Mouse (Mus musculus): ENCODE measurements at regions not wholly inside any gene's neighbourhood (a gene's known extent, or its start where the extent isn't known, plus 50 kb on each side); places are given as distances from the start of the nearest gene placed in this dataset.

DNA sequence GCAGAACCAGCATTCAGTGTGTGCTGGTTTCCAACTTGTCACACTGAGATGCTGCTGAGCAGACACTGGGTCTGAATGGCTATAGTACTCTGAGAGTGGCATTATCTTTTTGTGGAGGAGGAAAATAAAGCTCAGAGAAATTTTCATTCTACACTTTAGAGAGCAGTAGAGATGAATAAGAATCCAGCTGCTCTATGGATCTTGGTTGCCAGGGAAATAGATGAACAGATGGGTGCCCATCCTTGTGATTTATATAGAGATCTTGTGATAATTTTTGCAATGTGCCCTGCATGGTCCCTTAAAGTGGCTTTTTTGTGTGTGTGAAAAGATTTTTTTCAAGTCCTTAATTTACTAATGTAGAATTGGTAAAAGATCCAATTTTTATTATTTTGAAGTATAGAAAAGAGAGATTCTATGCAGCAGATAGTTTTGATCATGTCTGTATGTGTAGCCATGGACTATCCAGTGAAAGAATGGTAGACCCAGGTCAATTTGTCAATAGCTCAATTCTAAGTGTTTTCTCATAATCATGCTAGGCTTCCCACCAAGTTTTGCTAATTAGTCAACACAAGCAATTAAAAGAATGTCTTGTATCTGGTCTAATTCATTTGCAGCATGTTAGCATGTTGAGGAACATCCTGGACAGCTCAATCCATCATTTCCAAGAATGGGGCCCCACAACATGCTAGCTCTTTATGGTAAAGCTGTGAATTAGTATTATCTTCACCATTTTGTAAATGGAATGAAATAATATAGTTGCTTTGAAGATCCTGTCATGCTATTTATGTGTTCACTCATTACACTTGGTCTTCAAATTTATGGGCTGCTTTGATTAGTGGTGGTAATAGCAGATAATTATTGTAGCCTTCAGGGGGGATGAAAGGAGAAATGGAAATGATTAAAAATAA, 184.7 kb downstream of the Snx13 start:
- no peak for DNase-seq

DNA sequence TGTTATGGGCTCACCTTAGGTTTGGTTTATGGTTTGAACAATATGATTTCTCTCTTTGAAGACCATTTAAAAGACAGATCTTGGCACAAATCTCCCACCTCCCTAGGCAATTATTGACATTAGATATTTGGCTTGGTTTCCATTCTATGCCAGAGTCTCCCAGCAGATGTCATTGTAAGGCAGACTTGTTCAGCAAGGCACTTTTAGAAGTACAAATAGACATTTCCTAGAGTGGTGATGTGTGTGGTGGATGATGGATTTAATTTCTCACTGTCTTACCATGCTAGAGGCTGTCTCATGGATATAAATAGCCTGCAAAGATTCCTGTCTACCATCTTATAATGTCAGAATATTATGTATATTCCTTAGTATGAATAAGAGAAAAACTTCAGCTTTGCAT, 173.4 kb downstream of the Snx13 start:
- no peak for DNase-seq

DNA sequence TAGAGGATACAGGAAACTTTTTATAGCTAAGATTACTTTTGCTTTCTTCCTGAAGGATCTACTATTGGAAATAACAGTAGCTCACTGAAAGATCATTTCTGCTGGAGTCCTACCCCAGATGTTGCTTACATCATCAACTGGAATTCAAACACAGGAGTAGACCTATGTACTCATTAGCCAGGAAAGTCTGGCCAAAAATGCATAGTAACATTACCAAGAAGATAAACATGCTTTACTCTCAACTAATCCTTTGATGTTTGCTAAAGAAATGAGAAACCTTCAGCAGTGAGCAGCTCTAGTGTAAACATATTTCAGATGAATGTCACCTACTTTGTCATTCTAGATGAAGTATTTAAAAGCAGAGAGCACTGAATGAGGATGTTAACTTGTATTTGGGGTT, 173.0 kb downstream of the Snx13 start:
- no peak for DNase-seq

DNA sequence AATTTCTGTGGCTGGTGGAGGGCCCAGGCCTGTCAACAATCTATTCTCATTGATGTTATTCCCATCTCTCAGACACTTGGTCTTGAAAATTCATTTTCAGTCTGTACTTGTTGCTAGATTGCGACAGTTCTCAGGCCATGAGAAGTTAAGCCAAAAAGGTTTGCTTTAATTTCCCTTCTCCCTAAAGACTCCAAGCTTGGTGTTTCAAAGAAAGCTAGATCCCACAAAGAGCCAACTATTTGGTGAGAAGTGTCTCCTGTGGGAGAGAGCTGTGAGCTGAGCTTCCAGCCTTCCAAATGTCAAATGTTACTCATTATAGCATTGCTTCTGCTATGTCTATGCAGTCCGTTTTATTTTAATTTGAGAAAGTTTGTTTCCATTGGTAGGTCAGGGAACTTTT, 169.7 kb downstream of the Snx13 start:
- no peak for DNase-seq

DNA sequence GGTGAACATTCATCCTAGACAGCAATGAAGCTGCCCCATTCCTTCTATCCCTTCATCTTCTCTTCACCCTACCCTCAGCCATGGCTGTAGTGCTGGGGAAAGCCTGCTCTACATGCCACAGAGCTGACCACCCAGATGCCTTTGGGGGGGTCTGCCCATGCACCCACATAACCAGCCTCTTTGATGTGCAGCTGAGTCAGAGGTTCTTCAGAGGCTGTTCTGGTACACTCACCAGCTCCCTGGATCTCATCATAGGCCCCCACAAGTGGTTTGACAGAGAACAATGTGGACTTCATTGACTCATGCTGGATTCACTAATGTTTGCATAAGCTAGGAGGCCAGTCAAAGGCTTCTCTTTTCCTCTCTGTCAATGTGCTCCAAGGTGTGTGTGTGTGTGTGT, 162.4 kb downstream of the Snx13 start:
- no peak for DNase-seq

DNA sequence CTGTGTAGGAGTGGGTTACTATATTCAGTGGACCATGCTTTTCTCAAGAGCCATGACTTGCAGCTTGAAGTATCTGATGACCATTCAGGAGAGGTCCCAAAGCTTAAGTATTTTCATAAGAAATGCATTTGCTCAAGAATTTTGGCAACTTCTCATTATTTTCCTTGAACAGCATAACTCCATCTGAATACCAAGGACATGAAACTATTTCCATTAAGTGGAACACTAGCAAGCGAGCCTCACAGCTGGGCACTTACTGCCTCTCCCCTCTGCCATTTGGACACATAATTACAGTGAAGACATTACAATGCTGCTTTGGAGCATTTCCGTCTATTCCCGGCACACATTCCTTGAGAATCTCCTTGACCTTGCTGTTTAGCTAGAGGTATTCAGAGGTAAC, 160.6 kb downstream of the Snx13 start:
- no peak for DNase-seq

DNA sequence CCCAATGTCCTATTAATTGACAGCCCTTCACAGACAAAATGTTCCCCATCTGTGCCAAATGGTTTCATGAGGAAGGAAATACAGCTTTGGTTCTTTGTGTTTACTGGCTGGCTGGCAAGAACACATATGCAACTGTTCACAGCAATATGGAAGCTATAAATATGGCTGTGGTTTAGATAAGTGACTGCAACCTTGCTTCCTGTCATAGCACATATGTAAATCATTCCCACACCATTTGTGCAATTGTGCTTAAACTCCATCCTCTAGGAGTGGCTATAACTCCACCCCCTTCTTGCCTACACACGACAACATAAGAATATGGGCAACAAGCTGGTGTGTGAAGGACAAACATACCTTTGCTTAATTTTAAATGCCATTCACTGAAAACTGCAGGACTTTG, 156.4 kb downstream of the Snx13 start:
- DNase-seq: no peak

DNA sequence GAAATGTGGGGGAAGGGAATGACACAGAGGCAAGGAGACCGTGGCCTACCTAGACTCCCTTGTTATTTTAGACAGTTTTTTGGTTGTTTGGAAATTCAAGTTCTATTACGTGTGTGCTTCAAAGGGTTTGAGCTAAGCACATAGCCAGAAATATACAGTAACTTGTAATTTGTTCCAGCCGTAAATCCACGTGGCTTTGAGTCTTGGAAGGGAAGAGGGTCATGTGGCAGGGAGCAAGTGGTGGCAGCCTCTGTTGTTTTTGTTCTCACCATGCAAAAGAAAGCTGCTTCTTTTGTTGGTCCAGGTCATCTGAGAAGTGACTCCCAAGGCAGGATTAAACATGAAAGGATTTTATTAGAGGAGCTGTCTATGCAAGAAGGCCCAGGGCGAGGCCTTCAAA, 153.1 kb downstream of the Snx13 start:
- no peak for DNase-seq
